Mouse (Mus musculus) embryonic facial prominence, embryonic 14.5 days (tissue): ENCODE data around the gene Cdc5l. TPM values are rescaled to one million over a fixed set of nuclear protein-coding genes. Genes with fewer than 3 reads are reported as not detected.

Experiments
- ATAC-seq: fragments of 200-750 bp; cut with Nextera tagmentation; 2 replicates; pipeline ENCODE4 v1.8.0; 2017; ENCODE audit warnings: low read depth, moderate number of reproducible peaks, moderate TSS enrichment
- DNase-seq: peaks from one replicate; pipeline ENCODE4 v3.0.0-alpha.2; 2015; ENCODE audit warnings: low spot score
- H3K27ac ChIP-seq: fragments of 300-500 bp; sonication (generic); replicated peaks from 2 replicates; pipeline ENCODE4 v1.5.1; 2014; ENCODE audit warnings: low read depth, mild to moderate bottlenecking, low read length, moderate library complexity
- H3K27me3 ChIP-seq: fragments of 300-500 bp; sonication (generic); replicated peaks from 2 replicates; pipeline ENCODE4 v1.6.1; 2014; ENCODE audit warnings: low read length; ENCODE audit not compliant: control insufficient read depth, insufficient read depth
- H3K36me3 ChIP-seq: fragments of 300-500 bp; sonication (generic); 2 replicates; pipeline ENCODE4 v1.6.1; 2014; ENCODE audit warnings: low read length, mixed read lengths; ENCODE audit not compliant: control insufficient read depth, insufficient read depth
- H3K4me1 ChIP-seq: fragments of 300-500 bp; sonication (generic); 2 replicates; pipeline ENCODE4 v1.6.1; 2014; ENCODE audit warnings: antibody characterized with exemption, low read length; ENCODE audit not compliant: control insufficient read depth, insufficient read depth
- H3K4me2 ChIP-seq: fragments of 300-500 bp; sonication (generic); 2 replicates; pipeline ENCODE4 v1.6.1; 2014; ENCODE audit warnings: low read depth, mild to moderate bottlenecking, low read length, moderate library complexity, mixed read lengths
- H3K4me3 ChIP-seq: fragments of 300-500 bp; sonication (generic); 2 replicates; pipeline ENCODE4 v1.5.1; 2014; ENCODE audit warnings: low read depth, mild to moderate bottlenecking, low read length
- H3K9ac ChIP-seq: fragments of 300-500 bp; sonication (generic); 2 replicates; pipeline ENCODE4 v1.6.1; 2014; ENCODE audit warnings: low read depth, mild to moderate bottlenecking, low read length, moderate library complexity, mixed read lengths
- H3K9me3 ChIP-seq: fragments of 300-500 bp; sonication (generic); 2 replicates; pipeline ENCODE4 v1.6.1; 2016; ENCODE audit warnings: low read length; ENCODE audit not compliant: control insufficient read depth
- WGBS: fragments of 180-500 bp; shearing (Covaris S2); extraction: QIAGEN DNeasy Blood & Tissue Kit; methylation state at CpG from one replicate; pipeline ENCODE4 v1.1.7; 2014; 5-methylcytosine and 5-hydroxymethylcytosine counted together
- polyA plus RNA-seq: library from polyadenylated mRNA; unstranded; fragments of >200 nt; fragmentation: Nextera tagmentation; extraction: Ambion mirVana; gene quantifications from 2 replicates; pipeline ENCODE4 v1.2.1, GENCODE M21; 2014

Cdc5l gene
- polyA plus RNA-seq, 1 experiment from 2014 or later: 60.1 TPM

GRCm38 (mm10) chr17:45394612-45395011, 38.9 kb downstream of the Cdc5l start:
- no peak overlapping the region for H3K27ac ChIP-seq
- H3K4me2 ChIP-seq: no peak overlapping the region
- ATAC-seq (no peak), DNase-seq (no peak)
- no peaks in the 10 kb centered on the region for H3K9me3 ChIP-seq
- whole genome bisulfite sequencing: 62% methylated on average over 9 of the region's 9 CpGs
- no peak overlapping the region for H3K9ac ChIP-seq
- H3K36me3 ChIP-seq: peaks cover 69% of the 10 kb centered on the region
- no peaks in the 10 kb centered on the region for H3K27me3 ChIP-seq
- no peaks in the 10 kb centered on the region for H3K4me1 ChIP-seq
- H3K4me3 ChIP-seq: no peak overlapping the region

- Histone ChIP-seq H3K4me3 (no peak overlapping the region), H3K4me2 (no peak overlapping the region), H3K27ac (no peak overlapping the region), H3K4me1 (no peaks in the 10 kb centered on the region), H3K9ac (no peak overlapping the region), H3K9me3 (no peaks in the 10 kb centered on the region), H3K36me3 (peaks cover 71% of the 10 kb centered on the region), H3K27me3 (no peaks in the 10 kb centered on the region)
- no peak for ATAC-seq
- no peak for DNase-seq
- 70% methylated on average over 3 of the region's 3 CpGs for WGBS
Observed at GRCm38 (mm10) chr17:45393765-45394164, 39.8 kb downstream of the Cdc5l start.

GRCm38 (mm10) chr17:45389896-45390295, 43.6 kb downstream of the Cdc5l start:
- Histone ChIP-seq H3K4me1 (no peaks in the 10 kb centered on the region), H3K36me3 (peaks cover 75% of the 10 kb centered on the region), H3K9ac (no peak overlapping the region), H3K27me3 (no peaks in the 10 kb centered on the region), H3K4me2 (no peak overlapping the region), H3K9me3 (no peaks in the 10 kb centered on the region), H3K4me3 (no peak overlapping the region), H3K27ac (no peak overlapping the region)
- DNase-seq (no peak), ATAC-seq (no peak)
- 92% methylated on average over 5 of the region's 5 CpGs for WGBS

GRCm38 (mm10) chr17:45386986-45387385, 46.6 kb downstream of the Cdc5l start:
- Histone ChIP-seq H3K4me2 (no peak overlapping the region), H3K9ac (no peak overlapping the region), H3K4me3 (no peak overlapping the region), H3K4me1 (no peaks in the 10 kb centered on the region), H3K27me3 (no peaks in the 10 kb centered on the region), H3K9me3 (no peaks in the 10 kb centered on the region), H3K27ac (no peak overlapping the region), H3K36me3 (peaks cover 56% of the 10 kb centered on the region)
- WGBS: 90% methylated on average over 7 of the region's 7 CpGs
- ATAC-seq: no peak
- DNase-seq: no peak

- H3K9ac ChIP-seq: no peak overlapping the region
- no peak overlapping the region for H3K27ac ChIP-seq
- peaks cover 31% of the 10 kb centered on the region; the same call in 1 of the 2 replicates for H3K36me3 ChIP-seq
- WGBS: 86% methylated on average over 3 of the region's 3 CpGs
- no peaks in the 10 kb centered on the region for H3K27me3 ChIP-seq
- DNase-seq (no peak), ATAC-seq (no peak)
- H3K9me3 ChIP-seq: no peaks in the 10 kb centered on the region
- no peak overlapping the region for H3K4me2 ChIP-seq
- H3K4me3 ChIP-seq: no peak overlapping the region
- H3K4me1 ChIP-seq: no peaks in the 10 kb centered on the region
Observed at GRCm38 (mm10) chr17:45383305-45383704, 50.2 kb downstream of the Cdc5l start.

GRCm38 (mm10) chr17:45379271-45379784, 54.2 kb downstream of the Cdc5l start:
- H3K36me3 ChIP-seq: peaks cover 10% of the 10 kb centered on the region; the same call in 1 of the 2 replicates
- H3K4me1 ChIP-seq: peaks cover 11% of the 10 kb centered on the region
- DNase-seq (no peak), ATAC-seq (no peak)
- H3K27me3 ChIP-seq: 0 out of 2 replicates have a peak, but pooled peaks cover 4% of the 10 kb centered on the region
- H3K9ac ChIP-seq: no peak overlapping the region
- H3K4me2 ChIP-seq: no peak overlapping the region
- no peaks in the 10 kb centered on the region for H3K9me3 ChIP-seq
- WGBS: 89% methylated on average over 9 of the region's 9 CpGs
- H3K27ac ChIP-seq: no peak overlapping the region
- H3K4me3 ChIP-seq: no peak overlapping the region

GRCm38 (mm10) chr17:45377323-45377722, 56.2 kb downstream of the Cdc5l start:
- DNase-seq: peak; percentile 51

GRCm38 (mm10) chr17:45373987-45374608, 59.4 kb downstream of the Cdc5l start:
- Histone ChIP-seq H3K4me3 (no peak overlapping the region), H3K27ac (no peak overlapping the region), H3K4me1 (peaks cover 15% of the 10 kb centered on the region), H3K4me2 (peak overlapping the region; percentile 21; the same call in 1 of the 2 replicates), H3K36me3 (no peaks in the 10 kb centered on the region), H3K9me3 (no peaks in the 10 kb centered on the region), H3K9ac (no peak overlapping the region), H3K27me3 (0 out of 2 replicates have a peak, but pooled peaks cover 8% of the 10 kb centered on the region)
- 26% methylated on average over 12 of the region's 13 CpGs for WGBS
- DNase-seq (peak; percentile 67), ATAC-seq (peak; percentile 79)

More at GRCm38 (mm10) chr17:45377323-45377722, 56.2 kb downstream of the Cdc5l start:
- Histone ChIP-seq H3K4me2 (no peak overlapping the region), H3K27me3 (0 out of 2 replicates have a peak, but pooled peaks cover 4% of the 10 kb centered on the region), H3K9me3 (no peaks in the 10 kb centered on the region), H3K9ac (no peak overlapping the region), H3K4me3 (no peak overlapping the region), H3K4me1 (peaks cover 11% of the 10 kb centered on the region), H3K27ac (peak overlapping the region; percentile 76), H3K36me3 (0 out of 2 replicates have a peak, but pooled peaks cover 8% of the 10 kb centered on the region)
- WGBS: 30% methylated on average over 5 of the region's 5 CpGs
- peak; percentile 36 for ATAC-seq

GRCm38 (mm10) chr17:45371042-45371441, 62.5 kb downstream of the Cdc5l start:
- no peak overlapping the region for H3K4me2 ChIP-seq
- no peak overlapping the region for H3K9ac ChIP-seq
- no peaks in the 10 kb centered on the region for H3K9me3 ChIP-seq
- H3K4me3 ChIP-seq: no peak overlapping the region
- no peaks in the 10 kb centered on the region for H3K36me3 ChIP-seq
- H3K4me1 ChIP-seq: 0 out of 2 replicates have a peak, but pooled peaks cover 3% of the 10 kb centered on the region
- DNase-seq (peak; percentile 56), ATAC-seq (no peak)
- H3K27me3 ChIP-seq: 0 out of 2 replicates have a peak, but pooled peaks cover 9% of the 10 kb centered on the region
- no peak overlapping the region; the same call in 1 of the 2 replicates for H3K27ac ChIP-seq
- 32% methylated on average over 9 of the region's 9 CpGs for WGBS
